In genomic region chr13:37569051-37569450, GRCm38 (mm10) we compare ENCODE assay signal across 21 mouse cellular contexts.
"Had no signal": no experiment of that assay in that cellular context is flagged by ENCODE, and none has a peak within 500 bp of the region (broad histone marks: within the 10 kb centered on the region; RNA-seq: fewer than 3 reads in every experiment).

No protein-coding gene starts in this region.

- H3K9ac ChIP-seq: heart, embryonic 13.5 days; heart, embryonic 15.5 days; hindbrain, embryonic 14.5 days; intestine, embryonic 15.5 days; limb, embryonic 13.5 days; liver, embryonic 12.5 days; liver, embryonic 14.5 days had no signal

- H3K4me3 ChIP-seq: heart, embryonic 10.5 days; heart, embryonic 13.5 days; heart, embryonic 15.5 days; intestine, embryonic 15.5 days; layer of hippocampus, adult 2 months; left cerebral cortex, adult 2 months; limb, embryonic 13.5 days; liver, embryonic 12.5 days had no signal

- H3K36me3 ChIP-seq: heart, embryonic 10.5 days; heart, embryonic 13.5 days; heart, embryonic 15.5 days; intestine, embryonic 15.5 days; limb, embryonic 13.5 days; liver, embryonic 12.5 days had no signal

- H3K27me3 ChIP-seq: heart, embryonic 13.5 days; heart, embryonic 15.5 days; intestine, embryonic 15.5 days; limb, embryonic 13.5 days had no signal

- ATAC-seq: hindbrain, embryonic 16.5 days; inflammation-experienced regulatory T-cells, adult 6 months; intestine, embryonic 15.5 days; intestine, postnatal 0 days; liver, embryonic 12.5 days had no signal

- DNase-seq: heart, adult 18-20 months; heart, postnatal 14 days; heart, postnatal 36 days; kidney, adult 18-20 months; kidney, adult 8-10 months; kidney, postnatal 10 days; kidney, postnatal 25 days; kidney, postnatal 4 days had no signal

- H3K9me3 ChIP-seq: heart, embryonic 10.5 days; heart, embryonic 13.5 days; heart, embryonic 15.5 days; intestine, embryonic 15.5 days; limb, embryonic 13.5 days; liver, embryonic 12.5 days had no signal

- H3K4me1 ChIP-seq: heart, embryonic 15.5 days; intestine, embryonic 15.5 days had no signal

- H3K4me2 ChIP-seq: heart, embryonic 13.5 days; heart, embryonic 15.5 days; hindbrain, embryonic 14.5 days; intestine, embryonic 15.5 days; limb, embryonic 13.5 days; liver, embryonic 12.5 days had no signal

- H3K27ac ChIP-seq: heart, embryonic 10.5 days; heart, embryonic 13.5 days; heart, embryonic 15.5 days; hindbrain, embryonic 14.5 days; intestine, embryonic 15.5 days; layer of hippocampus, adult 2 months; left cerebral cortex, adult 2 months; limb, embryonic 13.5 days; liver, embryonic 12.5 days; liver, embryonic 14.5 days had no signal
